Mouse (Mus musculus): ENCODE results near the gene Litaf. TPM values are rescaled to one million over a fixed set of nuclear protein-coding genes. Genes with fewer than 3 reads are reported as not detected.
A peak's percentile ranks its signal among the peaks of the same experiment; 100 is the strongest.

Gene Litaf
- polyA plus RNA-seq, 1 experiment from 2014 or later: 106 TPM

GRCm38 (mm10) chr16:11078216-11078869 is 12.4 kb upstream of the Litaf start:
- no peak for DNase-seq (ENCODE audit: low spot score)
- H3K9me3 ChIP-seq (replicated peaks): no peaks in the 10 kb centered on the region
- no peak overlapping the region for H3K27ac ChIP-seq (replicated peaks)
- peaks cover 98% of the 10 kb centered on the region for H3K36me3 ChIP-seq
- 82% methylated on average over 3 of the region's 3 CpGs for WGBS
- H3K4me3 ChIP-seq: no peak overlapping the region
- H3K4me1 ChIP-seq: no peaks in the 10 kb centered on the region
- no peaks in the 10 kb centered on the region for H3K27me3 ChIP-seq (ENCODE audit: low read depth, poor library complexity, severe bottlenecking)

- no peaks in the 10 kb centered on the region for H3K27me3 ChIP-seq (ENCODE audit: low read depth, poor library complexity, severe bottlenecking)
- H3K4me1 ChIP-seq: peaks cover 5% of the 10 kb centered on the region
- H3K27ac ChIP-seq (replicated peaks): no peak overlapping the region
- no peak overlapping the region for H3K4me3 ChIP-seq
- no peaks in the 10 kb centered on the region for H3K9me3 ChIP-seq (replicated peaks)
- WGBS: 93% methylated on average over 9 of the region's 9 CpGs
- no peak for DNase-seq (ENCODE audit: low spot score)
- peaks cover 98% of the 10 kb centered on the region for H3K36me3 ChIP-seq
These were observed 11.7 kb upstream of the Litaf start for GRCm38 (mm10) chr16:11077601-11078201.

- Histone ChIP-seq H3K27ac (replicated peaks) (0 out of 2 replicates have a peak overlapping the region, but pooled peaks have one; percentile 38), H3K36me3 (peaks cover 89% of the 10 kb centered on the region), H3K9me3 (replicated peaks) (no peaks in the 10 kb centered on the region)
These were observed 7.1 kb upstream of the Litaf start for GRCm38 (mm10) chr16:11073060-11073459.

GRCm38 (mm10) chr16:11072454-11072853 is 6.5 kb upstream of the Litaf start:
- no peak for DNase-seq (ENCODE audit: low spot score)
- H3K9me3 ChIP-seq (replicated peaks): no peaks in the 10 kb centered on the region
- H3K27me3 ChIP-seq (ENCODE audit: low read depth, poor library complexity, severe bottlenecking): no peaks in the 10 kb centered on the region
- no peak overlapping the region for H3K4me3 ChIP-seq
- H3K4me1 ChIP-seq: peaks cover 41% of the 10 kb centered on the region
- 0 out of 2 replicates have a peak overlapping the region, but pooled peaks have one; percentile 47 for H3K27ac ChIP-seq (replicated peaks)
- peaks cover 83% of the 10 kb centered on the region for H3K36me3 ChIP-seq
- WGBS: 91% methylated on average over 8 of the region's 8 CpGs

More at GRCm38 (mm10) chr16:11073060-11073459, 7.1 kb upstream of the Litaf start:
- WGBS: 77% methylated on average over 6 of the region's 6 CpGs
- Histone ChIP-seq H3K4me1 (peaks cover 35% of the 10 kb centered on the region), H3K4me3 (no peak overlapping the region), H3K27me3 (ENCODE audit: low read depth, poor library complexity, severe bottlenecking) (no peaks in the 10 kb centered on the region)
- no peak for DNase-seq (ENCODE audit: low spot score)

- DNase-seq (ENCODE audit: low spot score): no peak
- H3K36me3 ChIP-seq: peaks cover 79% of the 10 kb centered on the region
- no peaks in the 10 kb centered on the region for H3K27me3 ChIP-seq (ENCODE audit: low read depth, poor library complexity, severe bottlenecking)
- 0 out of 2 replicates have a peak overlapping the region, but pooled peaks have one; percentile 47 for H3K27ac ChIP-seq (replicated peaks)
- H3K9me3 ChIP-seq (replicated peaks): no peaks in the 10 kb centered on the region
- WGBS: 94% methylated on average over 4 of the region's 4 CpGs
- H3K4me1 ChIP-seq: peaks cover 47% of the 10 kb centered on the region
- H3K4me3 ChIP-seq: no peak overlapping the region
These were observed 5.9 kb upstream of the Litaf start for GRCm38 (mm10) chr16:11071887-11072286.

- Histone ChIP-seq H3K27ac (replicated peaks) (no peak overlapping the region), H3K4me1 (peaks cover 49% of the 10 kb centered on the region), H3K4me3 (no peak overlapping the region), H3K36me3 (peaks cover 72% of the 10 kb centered on the region), H3K9me3 (replicated peaks) (no peaks in the 10 kb centered on the region), H3K27me3 (ENCODE audit: low read depth, poor library complexity, severe bottlenecking) (no peaks in the 10 kb centered on the region)
- 87% methylated on average over 5 of the region's 5 CpGs for WGBS
- DNase-seq (ENCODE audit: low spot score): no peak
These were observed 5.2 kb upstream of the Litaf start for GRCm38 (mm10) chr16:11071176-11071575.

- Histone ChIP-seq H3K4me3 (no peak overlapping the region), H3K9me3 (replicated peaks) (no peaks in the 10 kb centered on the region), H3K27me3 (ENCODE audit: low read depth, poor library complexity, severe bottlenecking) (no peaks in the 10 kb centered on the region), H3K27ac (replicated peaks) (no peak overlapping the region; the same call in 1 of the 2 replicates), H3K4me1 (peaks cover 60% of the 10 kb centered on the region), H3K36me3 (peaks cover 59% of the 10 kb centered on the region)
- DNase-seq (ENCODE audit: low spot score): no peak
- WGBS: 88% methylated on average over 7 of the region's 7 CpGs
These were observed 3.9 kb upstream of the Litaf start for GRCm38 (mm10) chr16:11069710-11070420.

GRCm38 (mm10) chr16:11069271-11069670 is 3.3 kb upstream of the Litaf start:
- Histone ChIP-seq H3K27ac (replicated peaks) (0 out of 2 replicates have a peak overlapping the region, but pooled peaks have one; percentile 6), H3K4me3 (peak overlapping the region; percentile 21), H3K4me1 (peaks cover 63% of the 10 kb centered on the region), H3K9me3 (replicated peaks) (no peaks in the 10 kb centered on the region), H3K36me3 (peaks cover 53% of the 10 kb centered on the region), H3K27me3 (ENCODE audit: low read depth, poor library complexity, severe bottlenecking) (no peaks in the 10 kb centered on the region)
- WGBS: 83% methylated on average over 6 of the region's 6 CpGs
- no peak for DNase-seq (ENCODE audit: low spot score)

- no peak for DNase-seq (ENCODE audit: low spot score)
- H3K27me3 ChIP-seq (ENCODE audit: low read depth, poor library complexity, severe bottlenecking): no peaks in the 10 kb centered on the region
- WGBS: 93% methylated on average over 3 of the region's 3 CpGs
- H3K4me1 ChIP-seq: peaks cover 68% of the 10 kb centered on the region
- H3K36me3 ChIP-seq: peaks cover 47% of the 10 kb centered on the region
- no peaks in the 10 kb centered on the region for H3K9me3 ChIP-seq (replicated peaks)
- peak overlapping the region; percentile 80 for H3K4me3 ChIP-seq
- no peak overlapping the region for H3K27ac ChIP-seq (replicated peaks)
These were observed 2.7 kb upstream of the Litaf start for GRCm38 (mm10) chr16:11068666-11069065.

GRCm38 (mm10) chr16:11066833-11067191 is 855 bp upstream of the Litaf start:
- under 1% methylated on average over 22 of the region's 22 CpGs for WGBS
- Histone ChIP-seq H3K27ac (replicated peaks) (peak overlapping the region; percentile 99), H3K27me3 (ENCODE audit: low read depth, poor library complexity, severe bottlenecking) (no peaks in the 10 kb centered on the region), H3K9me3 (replicated peaks) (no peaks in the 10 kb centered on the region), H3K4me3 (peak overlapping the region; percentile 80), H3K4me1 (peaks cover 70% of the 10 kb centered on the region), H3K36me3 (peaks cover 28% of the 10 kb centered on the region)
- DNase-seq (ENCODE audit: low spot score): peak; percentile 72

GRCm38 (mm10) chr16:11065431-11065830 is 526 bp downstream of the Litaf start:
- Histone ChIP-seq H3K36me3 (peaks cover 18% of the 10 kb centered on the region; the same call in 1 of the 2 replicates), H3K4me3 (peak overlapping the region; percentile 80), H3K27ac (replicated peaks) (peak overlapping the region; percentile 99), H3K9me3 (replicated peaks) (no peaks in the 10 kb centered on the region), H3K27me3 (ENCODE audit: low read depth, poor library complexity, severe bottlenecking) (no peaks in the 10 kb centered on the region), H3K4me1 (peaks cover 70% of the 10 kb centered on the region)
- WGBS: 68% methylated on average over 5 of the region's 5 CpGs
- no peak for DNase-seq (ENCODE audit: low spot score)

- Histone ChIP-seq H3K4me1 (peaks cover 64% of the 10 kb centered on the region), H3K27ac (replicated peaks) (no peak overlapping the region), H3K27me3 (ENCODE audit: low read depth, poor library complexity, severe bottlenecking) (no peaks in the 10 kb centered on the region), H3K4me3 (peak overlapping the region; percentile 80; the same call in 1 of the 2 replicates), H3K36me3 (peaks cover 13% of the 10 kb centered on the region; the same call in 1 of the 2 replicates), H3K9me3 (replicated peaks) (no peaks in the 10 kb centered on the region)
- 96% methylated on average over 6 of the region's 6 CpGs for whole genome bisulfite sequencing
- DNase-seq (ENCODE audit: low spot score): no peak
These were observed 1.2 kb downstream of the Litaf start for GRCm38 (mm10) chr16:11064742-11065141.

Data from midbrain, embryonic 10.5 days (tissue).